Mouse (Mus musculus) urinary bladder, postnatal 36 days (tissue): ENCODE measurements around the gene Olfr651.
"Not testable (repeated sequence)": the region's sequence is repeated elsewhere in the genome, so short reads cannot be mapped to it uniquely, and the experiment has no call there.

Experiments
- DNase-seq, 2 experiments: peaks; one replicate each; pipeline ENCODE4 v3.0.0; 2022; ENCODE audit warnings: low spot score in 2 of 2, mixed read lengths in 1 of 2

Gene Olfr651

GRCm38 (mm10) chr7:104549833-104550232 is at the start of gene Olfr651:
TSS of gene Olfr651 (plus strand) at chr7:104550133.
- no peak for DNase-seq

GRCm38 (mm10) chr7:104501186-104501585 is 48.7 kb upstream of the Olfr651 start:
- not testable (repeated sequence) for DNase-seq

DNA sequence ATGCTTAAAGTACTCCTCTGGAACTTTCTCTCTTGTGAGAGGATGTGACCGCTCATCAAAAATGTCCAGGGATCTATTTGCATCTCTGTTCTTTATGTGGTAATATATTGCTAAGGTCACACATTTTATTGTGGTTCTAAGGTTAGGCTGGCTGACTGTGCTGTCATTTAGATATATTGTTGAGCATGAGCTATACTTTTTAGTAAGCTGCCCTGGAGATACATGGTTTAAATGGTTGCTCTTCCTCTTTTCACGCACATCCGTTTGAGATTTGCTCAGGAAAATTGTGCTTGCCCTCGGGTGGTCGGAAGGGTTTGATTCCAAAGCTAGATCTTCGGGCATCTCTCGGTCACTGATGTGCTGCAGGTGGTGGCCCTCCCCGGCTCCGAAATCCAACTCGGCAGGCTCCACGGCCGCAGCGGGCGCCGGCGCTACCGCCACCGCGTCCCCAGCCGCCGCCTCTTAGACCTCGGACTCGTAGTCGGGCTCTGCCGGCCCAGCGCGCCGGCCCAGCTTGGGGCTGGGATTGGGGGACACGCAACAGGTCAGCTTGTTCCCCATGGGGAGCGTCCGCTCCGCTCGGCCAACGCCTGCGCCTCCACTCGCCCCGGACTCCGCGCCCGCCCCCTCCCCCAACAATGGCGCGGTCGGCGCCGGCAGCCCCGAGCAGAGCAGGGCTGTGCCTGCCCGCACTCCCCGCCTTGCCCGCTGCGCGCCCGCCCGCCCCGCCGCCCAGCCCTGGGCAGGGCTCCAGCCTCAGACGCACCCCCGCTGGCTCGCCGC is 48.2 kb upstream of the Olfr651 start:
- no peak for DNase-seq

DNA sequence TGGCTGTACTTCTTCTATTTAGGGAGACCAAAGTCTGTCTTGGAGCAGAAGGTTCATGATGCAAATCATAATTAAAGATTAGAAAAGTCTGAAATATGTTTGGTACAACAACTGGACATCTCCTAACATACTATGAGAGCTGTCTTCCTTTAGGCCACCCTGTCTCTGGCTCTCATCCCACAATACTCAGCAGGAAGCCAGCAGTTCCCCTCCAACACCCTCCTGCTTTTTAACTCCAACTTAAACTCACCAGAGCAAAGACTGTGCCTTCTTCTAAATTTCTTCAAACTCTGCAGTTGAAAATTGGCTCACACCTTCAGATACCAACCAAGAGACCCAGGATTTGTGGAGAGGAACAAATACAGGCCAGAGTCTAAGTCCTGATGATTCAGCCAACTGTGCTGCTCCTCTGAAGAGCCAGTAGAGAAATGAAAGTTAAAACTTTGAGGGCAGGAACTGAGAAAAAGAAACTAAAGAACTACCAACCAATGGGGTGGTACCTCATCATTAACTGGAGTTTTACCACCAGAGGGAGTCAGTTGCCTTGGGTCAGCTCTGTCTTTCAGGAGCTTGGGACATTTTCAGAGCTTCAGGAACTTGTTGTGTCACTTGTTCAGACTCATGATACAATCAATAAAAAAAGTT is 42.4 kb upstream of the Olfr651 start, which contains the start of gene Trim30d:
Trim30d (minus strand) TSS at position 429 of the 645 bp plus-strand sequence.
- not testable (repeated sequence) for DNase-seq

DNA sequence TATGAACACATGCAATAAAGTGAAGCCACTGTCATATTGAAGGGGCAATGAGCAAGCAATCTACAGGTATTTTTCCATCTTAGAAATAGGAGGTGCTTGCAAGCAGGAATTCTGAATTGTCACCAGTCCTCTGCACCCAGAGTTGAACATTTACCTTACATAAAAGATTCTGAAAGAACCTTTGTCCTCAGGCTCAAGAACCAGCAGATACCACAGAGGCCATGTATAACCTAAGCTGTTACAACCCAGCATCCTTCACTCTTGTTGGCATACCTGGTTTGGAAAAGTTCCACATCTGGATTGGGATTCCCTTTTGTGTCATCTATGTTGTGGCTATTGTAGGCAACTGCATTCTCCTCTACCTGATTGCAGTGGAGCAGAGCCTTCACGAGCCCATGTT is 2.8 kb downstream of the Olfr651 start:
- DNase-seq, result no peak

DNA sequence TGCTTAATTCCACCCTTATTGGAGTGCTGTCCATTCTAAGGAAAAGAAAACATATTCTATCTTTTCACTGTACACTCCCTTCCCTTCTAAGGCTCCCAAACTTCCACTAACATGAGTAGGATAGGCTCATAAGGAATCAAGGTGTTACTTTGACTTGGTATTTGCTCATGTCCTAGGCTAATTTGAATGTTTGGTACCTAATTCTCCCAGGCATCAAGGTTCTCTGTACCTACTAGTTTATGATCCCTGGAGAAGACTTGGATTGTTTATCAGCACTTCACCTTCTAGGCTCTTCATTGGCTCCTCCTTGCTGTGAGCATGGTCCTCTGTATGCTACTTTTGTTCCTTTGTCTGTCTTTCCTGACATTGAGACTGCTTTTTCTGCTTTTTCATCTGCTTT is 10.7 kb downstream of the Olfr651 start, which contains the start of gene Olfr652:
Olfr652 (plus strand) TSS at position 301 of the 400 bp plus-strand sequence.
- DNase-seq, result no peak

- DNase-seq, result no peak
Observed at GRCm38 (mm10) chr7:104577014-104577413, 27.1 kb downstream of the Olfr651 start, which contains the start of gene Olfr653. TSS of gene Olfr653 (plus strand) at chr7:104577314.

DNA sequence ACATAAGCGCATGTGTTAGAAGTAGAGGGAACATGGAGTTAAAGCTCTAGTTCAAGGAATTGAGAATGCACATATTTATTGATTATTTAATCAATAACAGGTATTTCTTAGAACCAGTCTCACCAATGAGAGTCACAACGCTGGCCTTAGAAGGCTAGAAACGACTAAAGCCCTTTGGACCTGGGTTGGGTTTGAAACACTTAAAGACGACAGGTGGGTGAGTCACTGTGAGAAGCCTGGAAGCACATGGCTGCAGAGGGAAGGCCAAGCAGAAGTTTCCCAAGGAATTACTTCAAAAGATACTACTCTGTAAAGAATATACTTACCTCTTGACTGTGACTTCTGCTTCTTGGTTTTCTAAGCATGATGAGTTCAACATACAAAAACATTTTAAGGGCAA is 30.9 kb downstream of the Olfr651 start:
- no peak for DNase-seq

DNA sequence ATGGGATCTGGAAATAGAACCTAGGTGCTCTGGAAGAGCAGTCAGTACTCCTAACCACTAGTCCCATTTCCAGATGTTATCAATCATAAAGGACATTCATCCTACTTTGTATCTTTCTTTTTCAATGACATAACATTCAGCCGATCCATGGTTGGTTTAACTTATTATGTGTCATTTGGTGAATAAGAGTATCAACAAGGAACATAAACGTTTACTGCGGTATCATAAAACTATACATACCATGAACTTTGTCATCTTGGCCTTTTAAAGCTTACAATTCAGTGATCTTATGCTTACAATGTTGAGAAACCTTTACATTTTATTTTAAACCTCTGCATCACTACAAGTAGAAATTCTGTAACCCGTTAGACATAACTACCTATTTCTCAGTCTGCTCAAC is 31.5 kb downstream of the Olfr651 start:
- DNase-seq, result no peak

GRCm38 (mm10) chr7:104586725-104587124 is 36.8 kb downstream of the Olfr651 start, which contains the start of gene Olfr654:
TSS of gene Olfr654 (plus strand) at chr7:104587025.
- DNase-seq, result no peak

- DNase-seq, result no peak
Observed at GRCm38 (mm10) chr7:104588274-104588673, 38.3 kb downstream of the Olfr651 start.

DNA sequence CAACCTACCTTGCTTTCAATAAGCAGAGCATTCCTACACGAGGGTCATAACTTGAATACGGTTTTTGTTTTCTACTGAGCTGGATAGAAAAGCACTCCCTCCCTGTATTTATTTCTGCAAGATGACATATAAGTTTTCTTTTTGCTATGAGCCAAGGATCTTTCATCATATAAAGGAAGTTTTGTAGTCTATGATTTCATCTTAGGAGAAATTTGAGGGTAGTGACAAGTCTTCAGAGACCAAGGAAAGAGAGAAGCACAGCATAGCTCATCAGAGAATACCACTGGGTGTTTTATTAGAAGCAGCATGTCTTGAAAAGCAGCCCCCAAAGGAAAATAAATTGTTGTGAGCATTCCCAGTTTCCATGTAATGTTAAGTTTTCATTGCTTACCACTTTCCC is 51.7 kb downstream of the Olfr651 start, which contains the start of gene Olfr655:
Olfr655 (minus strand) TSS at position 101 of the 400 bp plus-strand sequence.
- DNase-seq, result no peak

DNA sequence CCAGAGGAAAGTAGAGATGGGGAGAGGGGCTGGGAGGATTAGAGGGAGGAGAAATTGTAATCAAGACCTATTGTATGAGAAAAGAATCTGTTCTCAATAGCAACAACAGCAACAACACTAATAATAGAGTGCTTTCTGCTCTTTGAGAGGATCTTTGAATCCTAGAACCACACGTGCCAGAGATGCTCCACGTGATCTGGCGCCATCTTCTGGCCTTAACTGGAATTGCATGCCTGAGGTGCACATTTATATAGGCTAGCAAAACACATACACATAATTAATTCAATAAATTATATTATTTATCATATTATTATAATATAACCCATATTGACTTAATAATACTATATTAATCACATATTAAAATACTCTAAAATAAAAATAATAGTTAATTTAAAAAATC is 53.2 kb downstream of the Olfr651 start:
- peak; percentile 1 to 15 for DNase-seq
